ENCODE assay signal across 20 mouse cellular contexts in genomic region chr3:37707801-37708200, GRCm38 (mm10). TPM values are rescaled to one million over a fixed set of nuclear protein-coding genes. Genes with fewer than 3 reads are reported as not detected.
DNase-seq lines count a peak whose midpoint lies in the region; ATAC-seq lines count a peak whose summit lies in the region.
"Had no signal": no experiment of that assay in that cellular context is flagged by ENCODE, and none has a peak within 500 bp of the region (broad histone marks: within the 10 kb centered on the region; RNA-seq: fewer than 3 reads in every experiment).

No protein-coding gene starts in this region.

- H3K9me3 ChIP-seq in hindbrain, embryonic 16.5 days (ENCODE audit: control insufficient read depth, low read length): no peaks in the 10 kb centered on the region; the same call in 1 of the 2 replicates
- no peaks in the 10 kb centered on the region for H3K9me3 ChIP-seq in hindbrain, embryonic 11.5 days (ENCODE audit: control insufficient read depth, low read length)
- no peaks in the 10 kb centered on the region; the same call in 1 of the 2 replicates for H3K9me3 ChIP-seq in midbrain, embryonic 11.5 days (ENCODE audit: control insufficient read depth, low read length)
- no peaks in the 10 kb centered on the region for H3K9me3 ChIP-seq in midbrain, embryonic 16.5 days (replicated peaks; ENCODE audit: control insufficient read depth, low read length, poor library complexity, severe bottlenecking)
- H3K9me3 ChIP-seq: lung, embryonic 15.5 days; midbrain, embryonic 12.5 days had no signal

- 76% methylated on average over 6 of the region's 6 CpGs for WGBS in hindbrain, embryonic 16.5 days
- WGBS in hindbrain, embryonic 11.5 days: 88% methylated on average over 6 of the region's 6 CpGs
- 89% methylated on average over 6 of the region's 6 CpGs for WGBS in midbrain, embryonic 11.5 days
- WGBS in midbrain, embryonic 16.5 days: 89% methylated on average over 6 of the region's 6 CpGs

- H3K27ac ChIP-seq in hindbrain, embryonic 16.5 days (ENCODE audit: low read depth, low read length): no peak overlapping the region
- H3K27ac ChIP-seq in hindbrain, embryonic 11.5 days (ENCODE audit: low read depth, low read length): no peak overlapping the region
- H3K27ac ChIP-seq in midbrain, embryonic 11.5 days (ENCODE audit: low read depth, low read length): no peak overlapping the region
- no peak overlapping the region for H3K27ac ChIP-seq in midbrain, embryonic 16.5 days (ENCODE audit: low read length)
- H3K27ac ChIP-seq: forebrain, embryonic 13.5 days; hindbrain, embryonic 10.5 days; liver, embryonic 14.5 days; lung, embryonic 15.5 days; macrophage; midbrain, embryonic 12.5 days had no signal

- H3K27me3 ChIP-seq in hindbrain, embryonic 16.5 days (replicated peaks; ENCODE audit: control insufficient read depth, insufficient read depth, low read length): no peaks in the 10 kb centered on the region
- H3K27me3 ChIP-seq in hindbrain, embryonic 11.5 days (ENCODE audit: control insufficient read depth, insufficient read depth, low read length): no peaks in the 10 kb centered on the region
- H3K27me3 ChIP-seq in midbrain, embryonic 11.5 days (ENCODE audit: control insufficient read depth, insufficient read depth, low read length): no peaks in the 10 kb centered on the region
- H3K27me3 ChIP-seq in midbrain, embryonic 16.5 days (ENCODE audit: control insufficient read depth, insufficient read depth, low read depth, low read length): no peaks in the 10 kb centered on the region
- H3K27me3 ChIP-seq: CH12.LX; forebrain, embryonic 13.5 days; lung, embryonic 15.5 days; midbrain, embryonic 12.5 days had no signal

- 0 out of 2 replicates have a peak, but pooled peaks have one; percentile 37 for ATAC-seq in hindbrain, embryonic 16.5 days
- ATAC-seq in hindbrain, embryonic 11.5 days (ENCODE audit: low FRiP score): no peak
- ATAC-seq in midbrain, embryonic 11.5 days (ENCODE audit: low FRiP score): no peak
- ATAC-seq in midbrain, embryonic 16.5 days: no peak
- no peak for ATAC-seq in megakaryocyte, adult 5-6 weeks (ENCODE audit: poor library complexity, severe bottlenecking)
- ATAC-seq: forebrain, embryonic 13.5 days had no signal

- no peak overlapping the region for H3K4me3 ChIP-seq in hindbrain, embryonic 16.5 days (ENCODE audit: low read length)
- no peak overlapping the region for H3K4me3 ChIP-seq in hindbrain, embryonic 11.5 days (ENCODE audit: low read depth, low read length)
- H3K4me3 ChIP-seq in midbrain, embryonic 11.5 days (ENCODE audit: low read depth, low read length): no peak overlapping the region
- H3K4me3 ChIP-seq in midbrain, embryonic 16.5 days (ENCODE audit: low read depth, low read length): no peak overlapping the region
- H3K4me3 ChIP-seq: forebrain, embryonic 13.5 days; hindbrain, embryonic 10.5 days; lung, embryonic 15.5 days; midbrain, embryonic 12.5 days; myocyte had no signal

- no peaks in the 10 kb centered on the region for H3K36me3 ChIP-seq in hindbrain, embryonic 16.5 days (ENCODE audit: control insufficient read depth, insufficient read depth, low read length)
- no peaks in the 10 kb centered on the region for H3K36me3 ChIP-seq in hindbrain, embryonic 11.5 days (ENCODE audit: control insufficient read depth, insufficient read depth, low read length)
- no peaks in the 10 kb centered on the region for H3K36me3 ChIP-seq in midbrain, embryonic 11.5 days (ENCODE audit: control insufficient read depth, insufficient read depth, low read length)
- no peaks in the 10 kb centered on the region for H3K36me3 ChIP-seq in midbrain, embryonic 16.5 days (ENCODE audit: control insufficient read depth, insufficient read depth, low read length)
- H3K36me3 ChIP-seq: lung, embryonic 15.5 days; midbrain, embryonic 12.5 days had no signal

- H3K4me1 ChIP-seq in hindbrain, embryonic 16.5 days (ENCODE audit: control insufficient read depth, insufficient read depth, low read depth, low read length): no peaks in the 10 kb centered on the region
- no peaks in the 10 kb centered on the region for H3K4me1 ChIP-seq in hindbrain, embryonic 11.5 days (replicated peaks; ENCODE audit: control insufficient read depth, insufficient read depth, low read length)
- H3K4me1 ChIP-seq in midbrain, embryonic 11.5 days (ENCODE audit: control insufficient read depth, insufficient read depth, low read length): no peaks in the 10 kb centered on the region
- no peaks in the 10 kb centered on the region for H3K4me1 ChIP-seq in midbrain, embryonic 16.5 days (ENCODE audit: control insufficient read depth, insufficient read depth, low read length)
- H3K4me1 ChIP-seq: forebrain, embryonic 13.5 days; midbrain, embryonic 12.5 days had no signal

- no peak overlapping the region for H3K4me2 ChIP-seq in hindbrain, embryonic 16.5 days (ENCODE audit: low read length)
- H3K4me2 ChIP-seq in hindbrain, embryonic 11.5 days (replicated peaks; ENCODE audit: low read depth, low read length): no peak overlapping the region
- H3K4me2 ChIP-seq in midbrain, embryonic 11.5 days: no peak overlapping the region
- no peak overlapping the region for H3K4me2 ChIP-seq in midbrain, embryonic 16.5 days (ENCODE audit: low read length)
- H3K4me2 ChIP-seq: forebrain, embryonic 13.5 days; lung, embryonic 15.5 days; midbrain, embryonic 12.5 days had no signal

- no peak for DNase-seq in hindbrain, embryonic 11.5 days (ENCODE audit: low spot score)
- peak; percentile 75 for DNase-seq in midbrain, embryonic 11.5 days (ENCODE audit: low spot score, missing footprints)
- peak; percentile 75 to 83 for DNase-seq in cerebellum, postnatal 10 days
- no peak for DNase-seq in frontal cortex, postnatal 25 days (ENCODE audit: low spot score in 2 of 2)
- DNase-seq: adrenal gland, postnatal 36 days; gastrocnemius, postnatal 36 days; kidney, adult 8-10 months; kidney, postnatal 4 days; thymus, postnatal 4 days had no signal

- no peak overlapping the region for H3K9ac ChIP-seq in hindbrain, embryonic 16.5 days (ENCODE audit: low read depth, low read length)
- H3K9ac ChIP-seq in hindbrain, embryonic 11.5 days (ENCODE audit: low read depth, low read length): no peak overlapping the region
- no peak overlapping the region for H3K9ac ChIP-seq in midbrain, embryonic 11.5 days (ENCODE audit: low read length)
- H3K9ac ChIP-seq in midbrain, embryonic 16.5 days (ENCODE audit: low read depth, low read length): no peak overlapping the region
- H3K9ac ChIP-seq: forebrain, embryonic 13.5 days; liver, embryonic 14.5 days; lung, embryonic 15.5 days; midbrain, embryonic 12.5 days had no signal

RNA-seq across cellular contexts. Expression of gene Gm5148, which starts 16.5 kb away (rescaled TPM):
- polyA plus RNA-seq in hindbrain, embryonic 16.5 days (2015; fragmentation: Nextera tagmentation; extraction: Ambion mirVana): 12.7 and 14.0 TPM in 2 replicates
- polyA plus RNA-seq in hindbrain, embryonic 11.5 days (2014; fragmentation: Nextera tagmentation; extraction: Ambion mirVana): 2.9 and 3.0 TPM in 2 replicates
- 1.9 and 3.7 TPM in 2 replicates for polyA plus RNA-seq in midbrain, embryonic 11.5 days (2014; fragmentation: Nextera tagmentation; extraction: Ambion mirVana)
- polyA plus RNA-seq in midbrain, embryonic 16.5 days (2015; fragmentation: Nextera tagmentation; extraction: Ambion mirVana): 16.1 and 16.2 TPM in 2 replicates
- total RNA-seq in megakaryocyte, adult 5-6 weeks (2015): 0.13 TPM in 1 of 2 replicates, not detected in the other
- total RNA-seq in megakaryocyte, adult 5-6 weeks (2017): 12.9 and 15.8 TPM in 2 replicates
- total RNA-seq: gastrocnemius, postnatal 36 days had no signal

Comparison
In these comparisons a context has a peak if more than half of its experiments do, and no peak if none do; other contexts are left out.
1. DNase-seq: peak in midbrain, embryonic 11.5 days (single experiment) and cerebellum, postnatal 10 days (2 of 2); none in hindbrain, embryonic 11.5 days (single experiment) and frontal cortex, postnatal 25 days (0 of 2).